Mouse (Mus musculus) large intestine, adult 2 months (tissue): ENCODE results near the gene Cps1. TPM values are rescaled to one million over a fixed set of nuclear protein-coding genes. Genes with fewer than 3 reads are reported as not detected.

ENCODE experiments used
- DNase-seq: peaks from one replicate; pipeline ENCODE4 v3.0.0-alpha.2; 2012; ENCODE audit warnings: low read depth, low spot score
- WGBS: fragments of 180-500 bp; shearing (Covaris S2); methylation state at CpG from one replicate; pipeline ENCODE4 v1.1.7; 2018; 5-methylcytosine and 5-hydroxymethylcytosine counted together
- polyA plus RNA-seq: library from polyadenylated mRNA; depleted of rRNA; stranded (reverse); fragments of >200 nt; gene quantifications from 2 replicates; pipeline ENCODE4 v1.2.3, GENCODE M21; 2012; rRNA removed

Gene Cps1
- polyA plus RNA-seq: 108 and 204 TPM in 2 replicates

DNA sequence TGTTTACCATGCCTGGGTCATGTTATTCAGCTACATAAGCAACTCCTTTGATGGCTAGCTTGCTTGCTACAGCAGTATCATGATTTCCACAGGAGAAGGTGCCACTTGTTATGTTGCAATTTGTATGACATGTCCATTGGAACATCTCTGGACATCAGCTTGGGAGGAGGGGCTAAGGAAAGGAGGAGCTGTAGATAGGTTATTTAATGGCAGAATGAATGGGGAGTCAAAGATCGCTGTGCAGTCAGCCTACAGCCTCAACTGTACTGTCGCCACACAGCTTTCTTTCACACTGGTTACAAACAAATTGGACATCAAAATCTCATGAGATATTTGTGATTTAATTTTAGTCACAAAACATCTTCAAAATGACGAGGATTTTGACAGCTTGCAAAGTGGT lies at the start of gene Cps1:
Gene Cps1, plus strand, starts transcription at position 230 of the 400 bp plus-strand sequence.
- no peak for DNase-seq
- 80% methylated on average over 3 of the region's 3 CpGs for WGBS

DNA sequence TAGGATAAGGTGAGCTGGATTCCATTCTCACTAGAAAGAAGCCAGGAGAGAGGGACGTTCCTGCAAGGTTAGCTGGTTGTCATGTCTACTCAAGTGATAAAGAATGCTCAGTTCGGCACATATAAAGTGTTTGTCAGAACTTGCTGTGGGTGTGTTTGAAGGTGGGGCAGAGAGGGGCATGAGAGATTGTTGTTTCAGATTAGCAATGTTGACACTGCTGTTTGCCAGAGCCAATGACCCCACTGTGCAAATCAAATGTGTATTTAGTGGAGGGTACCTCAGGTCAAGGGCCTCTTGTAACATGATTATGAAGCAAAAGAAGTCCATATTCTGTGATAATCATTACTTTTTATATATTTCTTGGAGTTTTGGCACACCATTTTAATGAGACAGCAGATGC lies 45.1 kb upstream of the Cps1 start:
- WGBS: 22% methylated on average over 2 of the region's 2 CpGs
- DNase-seq: no peak

DNA sequence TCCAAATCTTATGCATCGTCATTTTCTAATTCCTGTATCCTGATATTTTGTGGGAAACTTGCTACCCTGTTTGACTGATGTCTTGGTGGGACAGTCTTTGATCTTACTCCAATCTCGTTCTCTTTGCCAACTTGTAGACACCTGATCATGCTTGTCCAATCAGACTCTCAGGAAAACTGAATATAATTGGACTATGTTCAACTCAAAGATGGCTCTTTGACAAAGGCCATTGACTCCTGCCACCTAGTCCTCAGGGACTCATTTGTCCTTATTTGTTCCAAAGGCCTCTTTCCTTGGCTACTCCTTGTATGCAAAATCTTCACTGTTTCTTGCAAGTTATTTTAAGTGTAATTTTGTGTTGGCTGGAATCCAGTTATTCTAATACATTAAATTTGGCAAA lies 44.2 kb upstream of the Cps1 start:
- 34% methylated on average over 2 of the region's 2 CpGs for WGBS
- no peak for DNase-seq

DNA sequence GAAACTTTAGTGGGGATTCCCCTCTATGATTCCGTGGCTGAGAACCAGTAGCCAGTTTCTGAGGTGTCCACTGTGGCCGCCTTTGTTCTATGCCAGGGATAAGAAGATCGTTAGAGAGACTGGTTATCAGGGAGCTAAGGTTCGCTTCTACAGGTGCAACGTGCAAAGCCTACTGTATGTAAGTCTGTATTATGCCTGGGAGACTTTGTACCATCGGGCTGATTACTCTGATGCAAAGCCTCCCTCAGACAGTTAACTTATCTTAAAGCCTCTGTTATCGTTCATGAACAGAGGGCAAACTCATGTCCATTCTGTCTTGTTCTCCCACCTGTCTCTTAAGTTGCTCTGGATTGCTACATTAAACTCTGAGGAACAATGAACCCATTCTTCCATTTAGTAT lies 43.7 kb upstream of the Cps1 start:
- no peak for DNase-seq
- 33% methylated on average over 7 of the region's 7 CpGs for WGBS

DNA sequence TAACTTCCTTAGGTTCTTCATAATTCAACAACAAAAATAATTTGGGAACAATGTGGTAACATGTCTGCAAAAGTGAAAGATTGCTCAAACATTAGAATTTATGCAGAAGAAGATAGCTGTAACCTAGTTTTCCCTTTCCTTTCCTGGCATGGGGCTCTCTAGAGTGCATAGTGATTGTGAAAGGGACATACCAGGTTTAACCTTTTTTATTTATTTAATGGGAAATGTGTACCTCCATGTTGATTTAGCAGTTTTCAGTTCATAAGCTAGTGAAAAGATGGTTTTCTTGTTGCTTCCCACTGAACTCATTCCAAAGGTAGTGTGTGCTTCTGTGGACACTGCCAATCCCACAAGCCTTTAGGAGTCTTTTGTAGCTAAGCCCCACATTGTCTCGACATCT lies 30.4 kb upstream of the Cps1 start:
- no peak for DNase-seq
- 83% methylated on average over 1 of the region's 1 CpGs for WGBS

DNA sequence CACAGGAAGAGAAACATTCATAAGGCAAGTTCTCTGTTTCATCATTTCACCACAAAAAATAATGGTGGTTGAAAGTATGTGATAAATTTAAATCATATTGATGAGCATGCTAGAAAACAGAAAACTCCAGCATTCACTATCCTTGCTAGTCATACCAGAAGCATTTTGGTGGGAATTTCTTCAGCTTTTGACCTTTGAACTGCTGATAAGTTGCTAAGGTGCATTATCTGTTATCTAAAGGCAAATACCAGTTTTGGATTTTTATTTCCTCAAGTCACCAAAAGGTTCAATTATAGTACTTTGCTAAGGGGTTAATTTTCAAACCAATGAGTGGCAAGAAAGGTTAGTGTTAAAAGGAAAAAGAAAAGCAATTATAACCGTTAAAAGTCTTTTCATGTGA lies 23.6 kb upstream of the Cps1 start:
- WGBS: 28% methylated on average over 1 of the region's 1 CpGs
- DNase-seq: no peak

DNA sequence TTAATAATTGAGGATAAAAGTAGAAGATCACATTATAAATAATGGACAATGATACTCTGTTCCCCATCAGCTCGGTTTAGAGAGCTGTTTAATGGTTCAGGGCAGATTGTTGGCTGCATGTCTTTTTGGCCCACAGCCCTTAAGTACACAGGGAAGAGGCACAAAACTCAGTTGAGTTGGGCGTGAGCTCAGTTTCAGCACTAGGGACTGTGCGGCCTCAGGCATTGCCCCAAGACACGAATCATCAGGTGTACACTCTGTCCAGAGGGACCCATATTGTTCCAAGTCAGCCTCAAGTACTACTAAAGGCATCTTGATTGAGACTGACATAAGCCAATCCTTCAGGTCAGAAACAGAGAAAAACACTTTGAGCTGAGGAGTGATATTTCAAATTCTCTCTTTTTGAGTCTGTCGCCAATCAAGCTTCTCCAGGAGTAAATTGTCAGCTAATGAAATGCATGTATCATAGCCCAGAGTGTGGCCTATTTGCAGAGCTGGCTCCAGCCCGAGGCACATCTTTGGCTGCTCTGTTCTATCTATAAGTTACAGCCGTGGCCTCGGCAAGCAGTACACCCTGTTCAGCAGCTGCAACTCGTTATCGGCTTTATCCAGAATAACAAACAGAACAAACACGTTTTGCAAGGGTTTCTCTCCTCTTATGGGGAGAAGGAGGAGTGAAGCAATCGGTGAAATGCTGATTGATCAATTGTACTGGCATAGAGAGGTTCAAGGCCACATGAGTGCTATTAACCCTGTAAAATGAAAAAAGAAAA lies 19.2 kb upstream of the Cps1 start:
- DNase-seq: no peak

DNA sequence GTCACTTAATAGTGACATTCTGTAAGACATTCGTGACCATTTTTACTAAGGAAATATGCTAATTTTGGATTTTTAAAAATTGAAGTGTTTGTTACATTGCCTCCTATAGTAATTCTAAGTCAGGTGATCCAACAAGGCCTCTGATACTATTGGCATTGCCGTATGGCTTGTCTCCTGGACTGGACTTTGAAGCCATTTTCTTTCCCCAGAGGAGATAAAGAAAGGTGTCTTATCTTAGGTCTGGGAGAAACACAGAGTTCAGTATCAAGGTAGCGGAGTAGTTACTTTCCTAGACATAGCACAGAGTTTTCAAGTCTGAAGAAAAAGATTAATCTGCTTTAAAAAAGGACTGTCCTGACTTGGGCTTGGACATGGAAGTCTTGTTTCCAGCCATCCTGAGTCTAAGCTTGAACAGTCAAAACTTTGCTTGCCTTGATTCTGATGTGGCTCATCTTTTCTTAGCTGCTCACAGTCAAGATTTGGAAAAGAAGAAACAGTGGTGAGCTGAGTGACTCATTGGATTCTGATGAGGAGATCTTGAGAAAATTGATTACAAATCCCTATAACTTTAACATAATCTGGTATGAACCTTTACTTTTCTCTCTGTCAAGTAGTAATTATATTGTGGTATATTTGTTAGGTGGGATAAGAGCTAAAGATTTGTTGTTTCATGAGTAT lies 11.1 kb upstream of the Cps1 start:
- 52% methylated on average over 3 of the region's 3 CpGs for WGBS
- DNase-seq: no peak

More for the DNA sequence above, 19.2 kb upstream of the Cps1 start:
- WGBS: 14% methylated on average over 12 of the region's 12 CpGs

DNA sequence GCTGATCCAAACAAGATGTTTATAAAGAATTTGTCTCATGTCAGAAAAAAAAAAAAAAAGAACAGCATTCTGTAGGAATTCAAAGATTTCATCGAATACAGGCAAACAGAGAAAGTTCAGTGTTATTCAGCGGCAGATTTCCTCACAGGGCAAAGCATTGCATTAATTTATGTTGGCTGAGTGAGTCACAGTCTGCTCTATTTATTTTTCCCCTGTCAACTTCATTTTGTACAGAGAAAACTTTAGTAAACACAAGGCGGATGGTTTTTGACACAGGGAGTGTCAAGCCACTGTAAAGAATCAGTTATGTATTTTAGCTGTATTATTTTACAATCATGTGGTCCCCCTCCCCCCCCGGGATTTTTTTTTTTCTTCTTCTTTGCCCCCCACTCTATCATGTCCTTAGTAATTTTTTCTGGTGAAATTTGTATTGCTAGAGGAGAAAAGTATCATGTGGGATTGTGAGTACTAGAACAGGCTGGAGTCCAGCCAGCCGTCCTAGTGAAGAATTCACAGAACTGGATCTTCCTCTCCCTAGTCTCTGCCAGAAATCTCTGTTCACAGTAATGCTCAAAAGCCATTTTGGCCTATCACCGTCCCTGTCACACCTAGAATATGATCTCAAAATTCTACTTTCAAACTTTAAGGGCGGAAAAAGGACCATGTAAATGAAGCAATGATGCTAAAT lies 9.3 kb upstream of the Cps1 start:
- peak; percentile 19 for DNase-seq
- 22% methylated on average over 7 of the region's 7 CpGs for WGBS

DNA sequence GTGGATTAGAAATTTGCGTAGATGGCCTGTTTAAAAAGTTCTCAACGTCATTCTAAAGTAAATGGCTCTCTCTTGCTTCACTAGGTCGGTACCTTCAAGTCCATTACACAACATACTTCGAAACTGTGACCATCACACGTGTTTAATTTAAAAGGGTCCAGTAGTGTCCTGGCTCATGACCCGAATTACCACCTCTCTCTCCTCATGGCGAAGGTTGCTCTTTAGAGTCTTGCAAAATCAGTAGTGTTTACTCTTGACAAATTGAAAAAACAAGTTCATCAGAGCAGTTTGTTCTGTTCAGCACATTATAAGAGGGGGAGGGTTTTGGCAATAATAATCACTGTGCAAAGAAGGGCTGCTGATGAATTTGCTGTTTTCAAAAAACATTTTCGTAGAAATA lies 6.3 kb upstream of the Cps1 start:
- no peak for DNase-seq
- WGBS: 65% methylated on average over 8 of the region's 8 CpGs

DNA sequence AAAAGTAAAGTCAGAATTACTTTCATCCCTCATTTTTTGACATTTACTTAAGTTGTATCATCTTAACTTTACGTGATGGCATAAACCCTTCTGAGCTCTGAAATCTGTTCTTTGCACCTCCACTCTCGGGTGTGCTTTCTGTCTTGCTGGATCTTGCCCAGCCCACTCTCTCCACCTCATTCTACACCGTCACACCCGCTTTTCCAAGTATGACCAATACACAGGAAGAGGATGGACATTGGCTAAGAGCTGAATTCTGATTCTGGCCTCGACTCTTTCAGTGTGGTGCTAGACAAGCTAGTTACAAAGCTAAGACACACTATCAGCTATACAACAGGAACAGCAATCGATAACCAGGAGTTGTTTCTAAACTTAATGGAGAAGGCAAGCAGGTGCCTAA lies 5.0 kb upstream of the Cps1 start:
- no peak for DNase-seq
- 73% methylated on average over 6 of the region's 6 CpGs for WGBS

DNA sequence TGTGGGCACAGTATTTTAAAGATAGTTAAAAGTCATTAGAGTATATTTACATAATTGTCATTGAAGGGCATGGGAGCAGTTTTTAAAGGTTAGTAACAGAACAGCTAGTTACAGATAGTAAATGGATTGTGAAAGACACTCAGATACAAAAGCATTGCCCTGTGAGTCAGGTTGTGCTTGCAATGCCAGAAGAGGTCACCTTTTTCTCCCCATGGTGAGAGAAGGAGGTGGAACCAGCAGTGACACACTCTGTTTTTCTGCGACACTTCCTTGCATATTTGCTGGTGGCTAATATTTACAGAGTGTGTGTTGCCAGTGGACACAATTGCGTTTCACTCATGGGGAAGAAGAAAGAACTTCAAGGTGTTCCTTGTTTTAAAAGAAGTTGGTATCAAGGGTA lies 2.6 kb downstream of the Cps1 start:
- no peak for DNase-seq
- 60% methylated on average over 2 of the region's 2 CpGs for WGBS

DNA sequence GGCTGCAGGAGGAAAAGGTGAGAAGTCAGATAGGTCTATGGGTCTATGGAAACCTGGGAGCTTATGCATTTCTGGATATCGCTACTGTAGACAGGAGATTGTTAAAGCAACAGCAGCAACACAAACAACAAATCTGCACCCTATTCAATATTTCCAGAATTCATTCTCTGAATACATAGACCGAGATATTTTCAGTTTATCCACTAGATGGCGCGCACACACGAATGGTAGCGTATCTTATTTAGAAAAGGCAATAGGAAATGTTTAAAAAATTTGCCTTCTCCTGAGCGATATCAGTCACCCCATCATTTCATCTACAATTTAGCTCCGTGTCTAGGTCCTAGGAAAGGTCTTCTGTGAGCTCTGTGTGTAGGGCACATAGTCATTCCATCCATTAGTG lies 21.1 kb downstream of the Cps1 start:
- WGBS: 5% methylated on average over 8 of the region's 8 CpGs
- DNase-seq: no peak

DNA sequence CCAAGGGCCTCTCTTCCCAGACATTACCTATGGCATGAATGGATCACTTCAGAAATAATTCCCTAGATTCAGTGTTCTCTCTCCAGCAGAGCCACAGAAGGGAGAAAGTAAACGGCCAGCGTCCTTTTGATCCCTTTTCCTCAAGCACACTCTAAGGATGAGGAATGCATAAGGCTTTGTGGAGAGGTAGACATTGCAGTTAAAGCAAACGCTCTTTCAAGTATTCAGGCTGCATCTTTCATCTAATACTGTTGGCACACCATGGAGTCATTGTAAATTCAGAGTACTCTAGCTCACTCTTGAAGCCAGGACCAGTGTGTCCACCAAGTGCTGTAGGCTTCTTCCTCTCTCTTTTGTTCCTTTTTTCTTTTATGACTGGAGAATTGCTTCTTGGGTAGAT lies 28.4 kb downstream of the Cps1 start:
- DNase-seq: no peak
- 68% methylated on average over 3 of the region's 3 CpGs for WGBS

DNA sequence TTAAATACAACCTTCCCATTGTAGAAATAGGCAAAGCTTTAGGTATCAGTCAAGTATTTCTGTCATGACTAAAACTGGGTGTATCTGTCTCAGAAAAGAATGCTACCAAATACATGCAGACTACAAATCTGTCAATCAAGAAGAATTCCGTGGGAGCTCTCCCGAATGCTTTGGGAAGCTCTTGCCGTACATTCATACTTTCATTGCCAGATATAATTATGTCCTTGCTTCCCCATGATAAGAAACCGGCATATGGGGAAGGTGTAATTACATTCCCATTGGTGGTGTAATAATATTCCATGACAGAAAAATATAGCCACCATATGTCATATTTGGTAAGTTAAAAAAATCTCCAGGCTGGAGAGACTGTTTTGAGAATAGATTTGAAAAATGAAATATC lies 44.5 kb downstream of the Cps1 start:
- 73% methylated on average over 4 of the region's 4 CpGs for WGBS
- DNase-seq: no peak

DNA sequence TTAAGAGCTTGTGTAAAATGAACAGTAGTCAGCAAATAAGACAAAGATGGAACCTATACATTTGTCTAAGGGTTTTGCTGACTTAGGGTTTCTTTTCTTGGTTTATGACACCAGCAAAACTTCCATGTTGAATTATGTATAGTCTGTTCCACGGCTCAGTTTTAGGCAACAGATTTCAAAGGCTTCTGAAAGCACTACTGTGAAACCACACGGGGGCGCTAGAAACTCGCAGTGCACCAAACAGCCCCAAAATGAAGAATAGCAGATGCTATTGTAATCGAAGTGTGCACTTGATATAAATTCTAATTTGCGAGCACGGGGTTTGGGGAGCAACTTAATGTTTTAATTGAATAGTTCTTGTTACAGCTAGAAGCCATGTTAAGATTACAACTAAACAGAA lies 58.3 kb downstream of the Cps1 start:
- peak; percentile 37 for DNase-seq
- 7% methylated on average over 7 of the region's 7 CpGs for WGBS

DNA sequence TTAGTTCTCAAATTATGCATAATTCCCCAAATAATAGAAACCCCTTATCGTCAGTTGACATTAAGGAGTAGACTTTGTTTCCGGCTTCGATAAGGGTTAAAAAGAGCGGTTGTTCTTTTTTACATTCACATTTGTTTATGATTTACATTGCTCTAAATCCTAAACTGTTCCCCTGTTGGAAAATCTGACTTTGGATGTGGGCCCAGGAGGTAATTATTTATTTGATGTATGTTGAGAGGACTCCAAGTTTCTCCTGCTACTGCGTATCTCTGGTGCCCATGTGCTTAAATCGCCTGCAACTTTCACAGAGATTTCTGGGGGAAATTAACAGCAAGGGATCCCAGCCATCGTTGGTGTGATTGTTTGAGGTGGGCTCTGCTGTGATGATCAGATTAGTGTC lies 59.4 kb downstream of the Cps1 start:
- 79% methylated on average over 7 of the region's 7 CpGs for WGBS

DNA sequence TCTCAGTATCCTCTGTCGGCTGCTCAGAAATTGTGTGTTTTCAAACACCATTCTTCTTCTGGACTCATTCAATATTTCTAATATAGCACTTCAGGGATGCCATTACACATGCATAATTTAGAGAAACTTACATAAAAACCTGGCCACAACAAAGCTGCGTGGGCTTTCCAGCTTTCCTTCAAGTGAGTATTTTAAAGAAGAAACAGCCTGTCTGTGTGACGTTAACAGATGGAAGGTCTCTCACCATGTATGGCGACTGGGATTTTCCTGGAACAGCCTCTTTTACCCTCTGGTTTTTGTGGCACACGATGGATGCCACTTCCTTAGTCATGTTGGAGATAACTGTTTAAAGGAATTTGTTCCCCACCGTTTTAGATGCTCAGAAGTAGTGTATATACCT lies 60.7 kb downstream of the Cps1 start:
- no peak for DNase-seq
- 79% methylated on average over 6 of the region's 6 CpGs for WGBS

More for the DNA sequence above, 59.4 kb downstream of the Cps1 start:
- no peak for DNase-seq

DNA sequence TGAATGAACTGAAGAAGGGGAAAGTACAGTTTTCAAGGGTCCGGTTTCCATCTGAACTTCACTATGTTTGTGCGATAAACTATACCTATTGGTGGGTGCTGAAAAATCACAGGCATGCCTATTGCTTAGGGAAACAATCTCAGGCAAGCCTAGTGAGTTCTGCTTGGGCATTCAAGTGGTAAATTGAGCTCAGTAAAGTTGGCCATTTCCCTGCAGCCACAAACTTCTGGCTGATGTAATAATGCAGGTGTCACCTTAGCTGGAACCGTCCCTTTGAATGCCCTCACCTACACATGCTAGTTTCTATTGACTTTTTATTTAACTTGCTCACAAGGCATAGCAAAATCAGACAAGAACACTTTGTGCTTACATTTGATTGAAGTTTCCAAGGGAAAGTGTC lies 61.3 kb downstream of the Cps1 start:
- no peak for DNase-seq
- WGBS: 69% methylated on average over 3 of the region's 3 CpGs

DNA sequence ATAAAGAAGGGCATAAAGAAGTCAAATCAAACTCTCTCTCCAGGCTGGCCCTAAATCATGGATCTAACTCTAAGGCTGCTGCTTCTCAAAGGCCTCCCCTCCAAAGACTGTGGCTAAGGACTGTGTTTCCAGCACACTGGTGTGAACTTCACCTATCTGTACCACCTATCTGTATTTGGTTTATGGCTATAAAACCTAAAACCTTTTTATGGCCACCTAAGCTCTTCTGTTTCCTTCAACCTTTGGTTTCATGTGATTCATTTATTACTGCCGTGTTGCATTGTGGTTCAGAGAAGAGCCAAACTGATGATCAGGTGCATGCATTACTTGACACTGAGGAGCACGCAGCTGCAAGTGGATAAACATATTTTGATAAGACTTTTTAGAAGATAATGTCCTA lies 74.5 kb downstream of the Cps1 start:
- peak; percentile 27 for DNase-seq
- WGBS: 28% methylated on average over 2 of the region's 2 CpGs
